Comparison of ENCODE assay signal across 14 mouse cellular contexts in genomic region chr8:87967057-87967820, GRCm38 (mm10). TPM values are rescaled to one million over a fixed set of nuclear protein-coding genes. Genes with fewer than 3 reads are reported as not detected.
A peak's percentile ranks its signal among the peaks of the same experiment; 100 is the strongest.
DNase-seq lines count a peak whose midpoint lies in the region; ATAC-seq and TF ChIP-seq lines count a peak whose summit lies in the region.
"Had no signal": no experiment of that assay in that cellular context is flagged by ENCODE, and none has a peak within 500 bp of the region (broad histone marks: within the 10 kb centered on the region; RNA-seq: fewer than 3 reads in every experiment).

No protein-coding gene starts in this region.

- no peak overlapping the region for H3K4me3 ChIP-seq in kidney, adult 2 months (ENCODE audit: insufficient read depth, low read depth, low read length)
- H3K4me3 ChIP-seq in forebrain, embryonic 13.5 days = no peak overlapping the region
- no peak overlapping the region for H3K4me3 ChIP-seq in limb, embryonic 14.5 days (replicated peaks; ENCODE audit: low read length)

- no peaks in the 10 kb centered on the region for H3K4me1 ChIP-seq in kidney, adult 2 months (ENCODE audit: control insufficient read depth, insufficient read depth, low read length)
- H3K4me1 ChIP-seq in forebrain, embryonic 13.5 days = peaks cover 24% of the 10 kb centered on the region
- H3K4me1 ChIP-seq in limb, embryonic 14.5 days (ENCODE audit: control insufficient read depth, insufficient read depth, low read length) = peaks cover 22% of the 10 kb centered on the region

- TF ChIP-seq POLR2A in kidney, adult 2 months (IDR thresholded peaks at IDR 0.05; ENCODE audit: low read depth, low read length) = no peak
- TF ChIP-seq POLR2A in limb, embryonic 14.5 days (IDR thresholded peaks at IDR 0.05; ENCODE audit: borderline replicate concordance, extremely low read depth, insufficient read depth, insufficient read length) = no peak

- intact Hi-C loops in left cerebral cortex, postnatal 36 days (cut with DNase I) = no loop called here

- no peaks in the 10 kb centered on the region for H3K36me3 ChIP-seq in kidney, adult 2 months (ENCODE audit: control insufficient read depth, insufficient read depth, low read length)
- no peaks in the 10 kb centered on the region for H3K36me3 ChIP-seq in forebrain, embryonic 13.5 days (ENCODE audit: poor library complexity, severe bottlenecking)
- no peaks in the 10 kb centered on the region for H3K36me3 ChIP-seq in limb, embryonic 14.5 days (ENCODE audit: control insufficient read depth, insufficient read depth, low read length)

- no peaks in the 10 kb centered on the region for H3K9me3 ChIP-seq in forebrain, embryonic 13.5 days (replicated peaks)
- H3K9me3 ChIP-seq in limb, embryonic 14.5 days (ENCODE audit: control insufficient read depth, low read length) = no peaks in the 10 kb centered on the region

- 83% methylated on average over 2 of the region's 2 CpGs for WGBS in kidney, adult 2 months
- WGBS in forebrain, embryonic 13.5 days = 0% methylated on average over 2 of the region's 2 CpGs
- 22% methylated on average over 2 of the region's 2 CpGs for WGBS in limb, embryonic 14.5 days

- no peak overlapping the region for H3K27ac ChIP-seq in kidney, adult 2 months (ENCODE audit: insufficient read depth, low read depth, low read length)
- H3K27ac ChIP-seq in forebrain, embryonic 13.5 days = no peak overlapping the region
- H3K27ac ChIP-seq in limb, embryonic 14.5 days (replicated peaks; ENCODE audit: low read depth, low read length) = peak overlapping the region; percentile 73

- peak overlapping the region; percentile 12; the same call in 1 of the 2 replicates for H3K9ac ChIP-seq in forebrain, embryonic 13.5 days
- no peak overlapping the region for H3K9ac ChIP-seq in limb, embryonic 14.5 days (ENCODE audit: low read depth, low read length, severe bottlenecking)

- no peak for TF ChIP-seq CTCF in kidney, adult 2 months (conservative IDR thresholded peaks at IDR 0.05; ENCODE audit: insufficient read depth, insufficient read length, low read depth, low read length)

- no peaks in the 10 kb centered on the region for H3K27me3 ChIP-seq in kidney, adult 2 months (replicated peaks; ENCODE audit: control insufficient read depth, insufficient read depth, low read length)
- peaks cover 12% of the 10 kb centered on the region; the same call in 1 of the 2 replicates for H3K27me3 ChIP-seq in forebrain, embryonic 13.5 days
- 0 out of 2 replicates have a peak, but pooled peaks cover 2% of the 10 kb centered on the region for H3K27me3 ChIP-seq in limb, embryonic 14.5 days (ENCODE audit: control insufficient read depth, insufficient read depth, low read length)

- ATAC-seq in forebrain, embryonic 13.5 days = no peak
- ATAC-seq in limb, embryonic 14.5 days (ENCODE audit: low FRiP score, low read depth) = no peak

- H3K4me2 ChIP-seq in forebrain, embryonic 13.5 days = no peak overlapping the region
- H3K4me2 ChIP-seq in limb, embryonic 14.5 days (replicated peaks; ENCODE audit: low read depth, low read length, severe bottlenecking) = no peak overlapping the region

- DNase-seq in kidney, adult 2 months = peak; percentile 7
- DNase-seq in kidney, adult 18-20 months = no peak
- peak; percentile 39 for DNase-seq in ZHBTc4 (ENCODE audit: low read depth, low spot score)
- DNase-seq in limb, embryonic 14.5 days (ENCODE audit: low spot score) = no peak
- no peak for DNase-seq in left cerebral cortex, postnatal 36 days (ENCODE audit: low spot score in 2 of 2)
- no peak for DNase-seq in frontal cortex, adult 2 months (ENCODE audit: extremely low spot score in 1 of 2, low spot score in 1 of 2)
- no peak for DNase-seq in layer of hippocampus, postnatal 25 days (ENCODE audit: extremely low spot score in 1 of 2, low spot score in 1 of 2)
- DNase-seq: gastrocnemius, postnatal 36 days; heart, postnatal 4 days; lung, postnatal 36 days; spleen, adult 18-20 months had no signal

RNA-seq across cellular contexts. Expression of gene Zfp423, which starts 7.8 kb away (rescaled TPM):
- polyA plus RNA-seq in kidney, adult 2 months (2012; rRNA removed) = 4.1 and 5.6 TPM in 2 replicates
- 21.5 and 23.2 TPM in 2 replicates for polyA plus RNA-seq in forebrain, embryonic 13.5 days (2015; fragmentation: Nextera tagmentation; extraction: Ambion mirVana)
- polyA plus RNA-seq in limb, embryonic 14.5 days (2012; rRNA removed) = 46.4 and 59.9 TPM in 2 replicates
- polyA plus RNA-seq in limb, embryonic 14.5 days (2014; fragmentation: Nextera tagmentation; extraction: Ambion mirVana) = 24.4 and 33.2 TPM in 2 replicates
- total RNA-seq in left cerebral cortex, postnatal 36 days (2021) = 10 to 100 TPM; 27.1 to 29.8 TPM
- polyA plus RNA-seq in frontal cortex, adult 2 months (2012; rRNA removed) = 21.3 and 31.1 TPM in 2 replicates
- 10 to 100 TPM; 26.8 to 28.9 TPM for total RNA-seq in layer of hippocampus, postnatal 25 days (2021)
- total RNA-seq: common myeloid progenitor, adult 5-6 weeks; neutrophil, adult 5-6 weeks had no signal

Comparison
In these comparisons a context has a peak if more than half of its experiments do, and no peak if none do; other contexts are left out.
1. DNase-seq: peak in kidney, adult 2 months (single experiment) and ZHBTc4 (single experiment); none in kidney, adult 18-20 months (single experiment), limb, embryonic 14.5 days (single experiment), left cerebral cortex, postnatal 36 days (0 of 2), frontal cortex, adult 2 months (0 of 2) and layer of hippocampus, postnatal 25 days (0 of 2).